Comparison of ENCODE assay signal across 9 mouse cellular contexts in the genomic region with DNA sequence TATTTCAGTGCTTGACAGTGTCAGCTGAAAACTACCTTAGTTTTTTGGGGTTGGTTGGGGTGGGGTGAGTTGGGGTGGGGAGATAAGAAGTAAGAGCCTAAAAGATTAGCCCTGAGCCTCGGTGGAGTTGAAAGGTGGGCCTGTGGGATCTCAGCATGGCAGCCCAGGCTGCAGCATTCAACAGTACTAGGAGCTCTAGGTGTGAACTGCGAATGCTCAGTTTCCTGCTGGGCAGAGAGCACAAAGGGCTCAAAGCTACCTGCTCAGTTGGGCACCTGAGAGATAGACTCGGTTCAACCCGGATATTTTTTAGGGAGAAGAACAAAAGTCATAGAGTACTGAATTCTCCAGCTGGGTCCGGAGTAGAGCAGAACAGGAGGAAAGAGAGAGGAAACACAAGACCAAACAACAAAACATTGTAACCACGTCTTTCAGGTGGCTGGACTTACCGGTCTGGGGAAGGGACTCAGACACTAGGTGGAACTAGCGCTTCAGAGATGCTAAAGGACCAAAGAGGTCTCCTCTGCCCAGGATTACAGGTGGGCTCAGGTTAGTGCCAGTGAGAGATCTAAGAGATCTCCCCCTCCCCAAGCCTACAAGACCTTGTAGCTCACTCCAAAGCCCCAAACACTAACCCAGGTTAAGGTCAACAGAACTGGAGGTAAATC. TPM values are rescaled to one million over a fixed set of nuclear protein-coding genes. Genes with fewer than 3 reads are reported as not detected.
DNase-seq lines count a peak whose midpoint lies in the region; ATAC-seq lines count a peak whose summit lies in the region.
"Had no signal": no experiment of that assay in that cellular context is flagged by ENCODE, and none has a peak within 500 bp of the region (broad histone marks: within the 10 kb centered on the region; RNA-seq: fewer than 3 reads in every experiment).

No protein-coding gene starts in this region.

- peaks cover 16% of the 10 kb centered on the region for H3K4me1 ChIP-seq in hindbrain, embryonic 13.5 days (replicated peaks)
- no peaks in the 10 kb centered on the region for H3K4me1 ChIP-seq in neural tube, embryonic 11.5 days (ENCODE audit: control insufficient read depth, insufficient read depth, low read length)

- peak; percentile 54 for ATAC-seq in hindbrain, embryonic 13.5 days (ENCODE audit: low FRiP score)
- no peak for ATAC-seq in neural tube, embryonic 11.5 days (ENCODE audit: insufficient read depth, low FRiP score, low TSS enrichment)
- ATAC-seq in inflammation-experienced regulatory T-cells, adult 6 months = no peak

- no peak overlapping the region for H3K27ac ChIP-seq in hindbrain, embryonic 13.5 days
- H3K27ac ChIP-seq in neural tube, embryonic 11.5 days (ENCODE audit: low read depth, low read length) = no peak overlapping the region

- peaks cover 15% of the 10 kb centered on the region for H3K27me3 ChIP-seq in hindbrain, embryonic 13.5 days
- H3K27me3 ChIP-seq in neural tube, embryonic 11.5 days (ENCODE audit: control insufficient read depth, insufficient read depth, low read length) = 0 out of 2 replicates have a peak, but pooled peaks cover 3% of the 10 kb centered on the region

- H3K9me3 ChIP-seq in hindbrain, embryonic 13.5 days = no peaks in the 10 kb centered on the region
- H3K9me3 ChIP-seq in neural tube, embryonic 11.5 days (ENCODE audit: control insufficient read depth, low read length) = no peaks in the 10 kb centered on the region

- DNase-seq in layer of hippocampus, postnatal 10 days (ENCODE audit: low spot score in 2 of 2) = peak; percentile 24 to 29
- DNase-seq in layer of hippocampus, postnatal 25 days (ENCODE audit: extremely low spot score in 1 of 2, low spot score in 1 of 2) = no peak
- DNase-seq in cerebellum, adult 9-11 months = peak; percentile 81
- no peak for DNase-seq in neural tube, embryonic 11.5 days (ENCODE audit: low spot score)
- DNase-seq in kidney, postnatal 4 days = no peak
- DNase-seq in thymus, postnatal 4 days = no peak

- peak overlapping the region; percentile 73 for H3K9ac ChIP-seq in hindbrain, embryonic 13.5 days
- no peak overlapping the region for H3K9ac ChIP-seq in neural tube, embryonic 11.5 days (ENCODE audit: low read length)

- H3K4me3 ChIP-seq in hindbrain, embryonic 13.5 days = peak overlapping the region; percentile 48
- H3K4me3 ChIP-seq in neural tube, embryonic 11.5 days (ENCODE audit: low read depth, low read length) = no peak overlapping the region

- 8% methylated on average over 8 of the region's 8 CpGs for WGBS in hindbrain, embryonic 13.5 days
- WGBS in neural tube, embryonic 11.5 days = 10% methylated on average over 8 of the region's 8 CpGs

- H3K36me3 ChIP-seq in hindbrain, embryonic 13.5 days = no peaks in the 10 kb centered on the region
- no peaks in the 10 kb centered on the region for H3K36me3 ChIP-seq in neural tube, embryonic 11.5 days (ENCODE audit: control insufficient read depth, insufficient read depth, low read length)

- H3K4me2 ChIP-seq in hindbrain, embryonic 13.5 days = peak overlapping the region; percentile 87
- H3K4me2 ChIP-seq in neural tube, embryonic 11.5 days (ENCODE audit: low read depth) = peak overlapping the region; percentile 83

RNA-seq across cellular contexts. Expression of a gene that starts 1.0 kb away (rescaled TPM):
- total RNA-seq in layer of hippocampus, postnatal 10 days (2021) = 100 to 1,000 TPM; 144 to 145 TPM
- 100 to 1,000 TPM; 209 to 253 TPM for total RNA-seq in layer of hippocampus, postnatal 25 days (2021)
- polyA plus RNA-seq in hindbrain, embryonic 13.5 days (2015; fragmentation: Nextera tagmentation; extraction: Ambion mirVana) = 5.3 and 5.6 TPM in 2 replicates
- polyA plus RNA-seq in neural tube, embryonic 11.5 days (2014; fragmentation: Nextera tagmentation; extraction: Ambion mirVana) = 0.69 and 2.1 TPM in 2 replicates
- polyA plus RNA-seq in inflammation-experienced regulatory T-cells, adult 6 months (2017; shearing (Covaris generic)) = under 1 TPM in 1 of 3 experiments, not detected in 2; 0.04 TPM
- total RNA-seq: megakaryocyte-erythroid progenitor cell, adult 5-6 weeks had no signal

Comparison
In these comparisons a context has a peak if more than half of its experiments do, and no peak if none do; other contexts are left out.
1. DNase-seq: peak in layer of hippocampus, postnatal 10 days (2 of 2) and cerebellum, adult 9-11 months (single experiment); none in layer of hippocampus, postnatal 25 days (0 of 2), neural tube, embryonic 11.5 days (single experiment), kidney, postnatal 4 days (0 of 2) and thymus, postnatal 4 days (single experiment).